Mouse (Mus musculus): ENCODE measurements around the gene Cox14.

Cox14 gene

DNA sequence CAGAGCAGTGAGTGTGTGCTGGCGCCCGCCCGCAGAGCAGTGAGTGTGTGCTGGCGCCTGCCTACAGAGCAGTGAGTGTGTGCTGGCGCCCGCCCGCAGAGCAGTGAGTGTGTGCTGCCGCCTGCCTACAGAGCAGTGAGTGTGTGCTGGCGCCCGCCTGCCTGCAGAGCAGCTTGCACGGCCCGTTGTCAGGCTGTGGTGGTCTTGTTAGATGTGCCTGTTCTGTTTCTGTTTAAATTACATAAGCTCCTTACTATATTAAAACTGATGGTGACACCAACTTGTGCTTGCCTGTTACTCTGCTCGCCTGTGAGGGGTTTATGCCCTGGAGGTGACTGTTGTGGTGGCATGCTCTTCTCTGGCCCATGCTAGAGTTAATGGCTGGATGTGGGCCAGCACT is 17.2 kb upstream of the Cox14 start:
- no peak for DNase-seq

DNA sequence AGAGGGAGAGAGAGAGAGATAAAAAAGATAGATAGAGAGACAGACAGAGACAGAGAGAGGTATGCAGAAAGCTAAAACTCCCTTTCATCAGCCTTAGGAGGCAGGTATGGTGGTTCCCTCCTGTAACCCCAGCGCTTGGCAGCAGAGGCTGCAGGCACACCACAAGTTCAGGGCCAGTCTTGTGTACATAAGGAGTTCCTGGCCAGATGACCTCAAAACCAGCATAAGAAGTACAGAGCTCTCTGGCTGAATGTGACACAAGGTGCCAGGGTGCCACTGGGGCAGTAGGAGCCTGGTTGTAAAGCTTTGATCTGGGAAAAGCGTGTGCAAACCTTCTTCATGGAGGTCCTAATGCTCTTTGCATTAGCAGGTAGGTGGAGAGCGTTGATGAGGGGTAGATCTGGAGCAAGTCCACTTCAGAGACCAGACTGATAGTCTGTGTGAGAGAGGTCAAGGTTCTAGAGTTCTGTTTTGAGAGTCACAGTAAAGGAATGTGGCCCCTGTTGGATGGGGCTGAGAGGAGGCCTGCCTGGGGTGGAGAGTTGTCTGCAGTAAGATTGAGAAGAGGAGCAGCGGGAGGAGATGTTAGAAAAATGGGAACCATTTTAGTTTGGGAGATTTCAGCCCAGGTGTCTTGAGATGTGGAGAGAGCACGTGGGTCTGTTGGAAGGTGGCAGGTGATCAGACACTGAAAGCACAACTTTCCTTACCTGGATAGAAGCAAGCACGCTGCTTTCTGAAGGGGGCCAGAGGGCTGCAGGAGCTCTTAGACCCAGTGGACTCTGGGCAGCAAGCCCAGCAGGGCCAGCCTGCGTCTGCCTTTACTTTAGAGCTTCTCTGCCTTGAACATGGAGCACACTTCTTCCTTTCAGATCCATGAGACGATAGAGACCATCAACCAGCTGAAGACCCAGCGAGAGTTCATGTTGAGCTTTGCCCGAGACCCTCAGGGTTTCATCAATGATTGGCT is 14.9 kb upstream of the Cox14 start:
- DNase-seq = no peak

- DNase-seq = no peak
These were observed 13.9 kb upstream of the Cox14 start for GRCm38 (mm10) chr15:99711491-99711890.

DNA sequence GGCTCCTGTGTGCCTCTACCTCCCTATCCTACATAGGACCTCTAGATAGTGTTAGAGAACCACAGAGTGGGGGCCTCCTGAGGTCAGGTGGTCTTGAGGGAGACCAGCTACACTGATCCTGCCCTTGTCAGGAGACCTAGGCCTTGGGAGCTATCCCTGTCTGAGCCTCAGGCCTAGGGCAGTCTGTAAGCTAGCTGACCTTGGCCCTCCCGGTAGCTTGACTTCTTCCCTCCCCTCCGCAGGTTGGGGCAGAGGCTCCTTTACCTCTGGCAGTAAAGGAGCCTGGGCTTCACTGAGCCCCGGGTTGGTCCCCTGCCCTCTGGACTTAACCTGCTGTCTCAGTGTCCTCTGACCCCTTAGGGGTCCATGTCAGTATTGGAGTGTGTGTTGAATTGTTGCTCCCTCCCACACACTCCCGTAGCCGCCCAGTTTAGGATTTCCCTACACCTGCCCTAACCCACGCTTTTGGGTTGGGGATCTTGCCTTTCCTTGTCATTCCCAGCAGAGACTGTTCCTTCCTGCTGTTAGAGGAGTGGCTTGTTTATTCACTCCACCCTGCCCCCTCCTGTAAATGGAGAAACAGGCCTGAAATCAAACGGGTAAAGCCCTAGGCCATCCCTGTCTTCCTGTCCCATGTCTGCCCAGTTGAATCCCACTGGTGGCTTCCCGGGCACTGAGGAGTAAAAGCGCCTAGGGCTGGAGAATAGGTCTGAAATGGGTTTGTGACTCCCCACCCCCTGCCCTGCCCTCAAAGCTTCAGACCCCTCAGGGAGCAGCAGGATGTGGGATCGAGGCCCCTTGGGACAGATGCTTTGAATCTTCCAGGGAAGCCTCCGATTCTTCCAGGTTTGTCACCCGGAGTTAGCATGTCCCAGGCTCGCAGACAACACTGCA is 12.5 kb upstream of the Cox14 start:
- no peak for DNase-seq

- DNase-seq = no peak
These were observed 11.8 kb upstream of the Cox14 start for GRCm38 (mm10) chr15:99713569-99713968.

DNA sequence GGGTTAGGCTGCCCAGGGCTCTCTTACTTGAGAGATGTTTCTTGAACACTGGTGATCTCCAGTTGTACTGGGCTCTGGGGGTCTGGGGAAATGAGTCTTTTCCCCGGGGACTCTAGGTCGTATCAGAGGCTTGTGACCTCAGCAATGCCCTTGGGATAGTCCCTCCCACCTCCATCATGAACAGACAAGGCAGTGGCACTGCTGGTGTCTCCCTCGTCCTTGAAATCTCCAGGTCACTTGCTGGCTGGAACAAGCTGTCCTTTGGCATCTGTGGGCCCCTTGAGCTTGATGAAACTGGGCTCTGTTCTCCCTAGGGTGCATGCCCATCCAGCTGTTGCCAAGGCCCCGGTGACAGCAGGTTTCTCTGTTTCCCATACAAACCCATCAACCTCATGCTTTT is 11.2 kb upstream of the Cox14 start:
- DNase-seq = no peak

DNA sequence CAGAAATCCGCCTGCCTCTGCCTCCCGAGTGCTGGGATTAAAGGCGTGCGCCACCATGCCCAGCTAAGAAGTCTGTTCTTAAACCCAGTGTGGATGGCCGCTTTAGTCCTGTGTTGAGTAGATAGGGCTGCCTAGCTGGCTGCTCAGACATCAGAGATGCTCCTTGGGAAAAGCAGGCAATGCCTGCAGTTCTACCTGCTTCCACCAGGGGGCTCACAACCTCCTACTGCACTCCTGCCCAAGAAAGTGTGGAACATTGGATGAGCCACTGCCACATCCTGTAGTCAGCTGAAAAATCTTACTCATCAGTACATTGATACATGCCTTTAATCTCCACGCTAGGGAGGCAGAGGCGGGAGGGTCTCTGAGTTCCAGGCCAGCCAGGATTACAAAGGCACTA is 10.6 kb upstream of the Cox14 start:
- peak; percentile 91 to 92 for DNase-seq

DNA sequence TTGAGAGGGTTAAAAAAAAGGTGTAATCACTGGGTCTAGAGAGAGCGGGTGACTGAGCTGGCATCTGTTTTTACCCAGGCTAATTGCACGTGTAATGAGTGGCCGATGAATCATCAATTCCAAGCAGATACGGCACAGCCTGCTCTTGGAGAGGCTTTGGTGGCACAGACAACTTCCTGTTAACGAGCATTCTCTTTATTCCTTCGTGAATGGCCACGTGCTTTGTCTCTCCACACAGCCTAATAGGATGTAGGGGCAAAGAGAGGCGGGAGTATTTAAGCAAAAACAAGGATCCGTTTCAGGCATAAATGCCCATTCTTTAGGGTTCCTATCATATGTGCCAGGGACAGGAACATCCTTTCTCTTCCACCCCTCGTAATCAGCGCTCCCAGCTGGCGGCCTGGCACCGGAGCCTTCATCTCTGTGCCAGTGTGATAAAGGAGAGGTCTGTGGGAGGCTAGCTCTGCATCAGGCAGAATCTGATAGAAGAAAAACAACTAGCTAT is 10.0 kb upstream of the Cox14 start:
- DNase-seq = peak; percentile 72 to 76

GRCm38 (mm10) chr15:99715982-99716746 is 9.3 kb upstream of the Cox14 start:
- DNase-seq = peak; percentile 3 to 30

GRCm38 (mm10) chr15:99716814-99717213 is 8.6 kb upstream of the Cox14 start:
- peak in 1 of 2 experiments; percentile 38 for DNase-seq

DNA sequence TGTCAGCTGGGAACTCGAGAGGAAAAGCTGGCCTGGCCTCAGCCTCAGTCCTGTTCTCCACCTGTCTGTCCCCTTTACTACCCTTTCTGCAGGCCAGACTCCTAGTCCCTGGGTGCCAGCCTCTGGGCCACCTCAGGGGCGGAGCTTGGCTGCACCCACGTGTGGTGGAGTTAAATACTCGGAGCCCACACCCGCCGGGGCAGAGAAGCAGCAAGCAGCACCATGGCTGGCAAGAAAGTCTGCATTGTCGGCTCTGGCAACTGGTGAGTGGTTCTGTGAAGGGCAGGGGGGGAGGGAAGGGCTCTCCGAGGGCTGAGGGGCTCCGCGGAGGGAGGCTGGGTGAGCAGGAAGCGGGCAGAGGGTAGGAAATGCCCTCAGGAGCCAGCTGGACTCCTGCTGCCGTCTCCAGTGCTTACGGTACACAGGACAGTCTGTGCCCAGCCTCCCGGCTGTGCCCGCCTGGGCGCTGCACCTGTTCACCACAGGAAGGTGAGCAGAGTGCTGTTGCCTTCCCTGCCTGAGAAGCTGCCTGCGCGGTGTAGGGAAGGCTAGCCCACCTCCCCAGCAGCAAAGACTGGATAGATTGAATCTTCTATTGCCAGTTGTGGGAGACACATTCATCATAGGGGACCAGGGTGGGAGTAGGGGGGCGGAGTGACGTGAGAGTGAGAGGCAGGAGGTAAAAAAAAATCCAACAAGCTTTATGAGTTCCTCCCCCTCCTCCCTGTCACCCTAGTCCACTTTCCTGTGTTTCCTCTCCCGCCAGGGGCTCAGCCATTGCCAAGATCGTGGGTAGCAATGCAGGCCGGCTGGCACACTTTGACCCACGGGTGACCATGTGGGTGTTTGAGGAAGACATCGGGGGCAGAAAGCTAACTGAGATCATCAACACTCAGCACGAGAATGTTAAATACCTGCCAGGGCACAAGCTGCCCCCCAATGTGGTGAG is 7.8 kb upstream of the Cox14 start, which contains the start of gene Gpd1:
Gene Gpd1, plus strand, starts transcription at position 130 of the 949 bp plus-strand sequence.
- peak; percentile 69 to 80 for DNase-seq

DNA sequence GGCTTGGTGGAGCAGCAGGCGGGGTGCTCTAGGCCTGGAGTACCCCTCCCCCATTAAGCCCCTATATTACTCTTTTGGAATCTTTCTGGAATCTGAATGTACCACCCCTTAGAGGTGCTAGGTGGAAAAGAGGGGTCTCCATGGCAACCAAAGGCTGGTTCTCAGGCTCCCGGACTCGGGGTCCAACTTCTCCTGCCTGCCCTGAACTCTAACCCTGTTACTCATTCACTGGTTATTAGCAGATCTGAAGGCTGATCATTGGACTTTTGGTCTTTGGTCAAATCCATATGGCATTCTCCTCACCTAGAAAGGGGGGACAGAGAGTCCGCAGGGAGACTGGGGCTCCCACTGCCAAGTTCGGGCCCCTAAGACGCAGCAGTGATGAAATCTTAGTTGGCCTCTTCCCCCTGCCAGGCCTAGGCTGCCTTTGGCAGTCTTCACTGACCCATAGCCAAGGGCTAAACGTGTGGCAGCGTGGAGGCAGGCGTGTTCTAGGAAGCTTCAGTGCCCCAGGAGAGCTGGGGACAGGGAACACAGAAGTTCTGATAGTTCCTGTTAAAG is 6.9 kb upstream of the Cox14 start:
- peak in 1 of 2 experiments; percentile 56 for DNase-seq

DNA sequence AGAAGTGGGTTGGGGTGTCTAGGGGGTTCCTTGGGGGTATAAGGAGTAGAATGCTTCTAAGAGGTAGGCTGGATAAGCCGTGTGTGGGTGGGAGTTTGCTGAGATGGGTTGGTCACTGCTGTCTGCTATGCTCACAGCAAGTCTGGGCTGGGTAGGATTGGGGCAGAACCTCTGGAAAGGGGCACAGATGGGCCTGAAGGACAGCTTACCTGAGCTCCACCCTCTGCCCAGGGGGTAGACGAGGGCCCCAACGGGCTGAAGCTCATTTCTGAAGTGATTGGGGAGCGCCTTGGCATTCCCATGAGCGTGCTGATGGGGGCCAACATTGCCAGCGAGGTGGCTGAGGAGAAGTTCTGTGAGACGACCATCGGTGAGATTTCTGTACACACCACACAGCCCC is 5.6 kb upstream of the Cox14 start:
- no peak for DNase-seq

- DNase-seq = no peak
These were observed 3.3 kb upstream of the Cox14 start for GRCm38 (mm10) chr15:99721921-99722743.

GRCm38 (mm10) chr15:99723120-99723514 is 2.3 kb upstream of the Cox14 start:
- DNase-seq = peak in 1 of 2 experiments; percentile 28

DNA sequence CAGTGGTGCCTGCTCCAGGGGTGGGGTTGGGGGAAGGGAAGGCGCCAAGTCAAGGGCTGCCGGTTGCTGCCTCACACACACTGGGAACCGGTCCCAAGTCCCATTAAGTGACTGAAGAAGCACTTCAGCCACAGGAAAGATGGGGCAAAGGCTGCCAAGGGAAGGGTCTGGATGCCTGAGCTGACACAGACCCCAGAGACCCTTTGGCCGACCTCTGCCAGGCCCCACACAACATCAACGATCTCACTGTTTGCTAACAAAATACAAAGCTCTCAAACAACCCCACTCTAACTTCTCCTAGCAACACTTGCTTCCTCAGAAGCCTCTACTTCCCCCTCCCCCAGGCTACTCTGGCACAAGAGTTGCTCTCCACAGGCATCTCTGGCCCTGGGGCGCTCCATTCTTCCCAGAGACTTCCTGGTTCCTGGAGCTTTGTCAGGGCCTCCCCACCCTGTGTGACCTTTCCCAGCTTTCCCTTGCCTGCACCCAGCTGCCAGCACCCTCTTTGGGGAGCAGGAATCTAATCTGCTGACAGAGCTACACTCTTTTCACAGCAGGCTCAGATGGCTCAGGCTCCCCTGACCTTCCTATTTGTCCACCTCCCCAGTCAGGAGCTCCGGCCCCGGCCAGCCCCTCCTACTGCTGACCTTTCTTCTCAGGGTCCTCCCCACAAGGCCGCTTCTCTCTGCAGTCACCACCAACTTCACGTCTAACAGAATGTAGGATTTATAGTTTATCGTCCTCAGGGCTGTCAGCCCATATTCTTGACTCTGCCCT is 1.7 kb upstream of the Cox14 start:
- peak; percentile 56 to 60 for DNase-seq

DNA sequence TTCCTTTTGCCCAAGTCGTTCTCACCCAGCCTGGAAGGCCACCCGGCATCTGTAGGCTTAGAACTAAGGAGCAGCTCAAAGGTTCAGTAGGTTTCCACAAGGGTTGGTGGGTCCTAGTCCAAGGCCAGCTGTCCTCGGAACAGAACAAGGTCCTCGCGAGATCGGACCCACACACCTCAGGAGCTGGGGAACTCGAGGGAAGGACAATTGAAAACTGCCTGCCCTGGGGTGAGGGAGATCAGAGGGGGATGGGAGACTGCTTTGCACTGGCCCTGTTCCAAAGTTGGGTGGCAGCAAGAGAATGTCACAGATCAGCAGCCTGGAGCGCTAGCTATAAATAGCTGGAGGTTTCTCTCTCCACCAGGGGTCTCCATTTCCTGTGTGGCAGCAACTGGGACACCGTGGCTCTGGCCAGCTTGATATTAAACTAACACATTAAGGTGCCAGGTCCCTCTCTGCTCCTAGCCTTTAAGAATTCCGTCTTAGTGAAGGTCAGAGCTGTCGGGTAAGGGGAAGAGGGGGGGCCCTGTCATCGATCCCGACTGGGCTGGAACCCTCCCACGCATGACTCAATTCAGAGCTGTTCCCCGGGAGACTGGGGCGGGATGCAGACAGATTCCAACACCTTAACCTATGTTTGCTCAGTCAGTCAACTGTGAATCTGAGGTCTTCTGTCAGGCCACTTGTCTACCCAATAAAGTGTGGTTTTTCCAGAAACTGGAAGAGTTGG is 961 bp upstream of the Cox14 start:
- peak; percentile 72 for DNase-seq

DNA sequence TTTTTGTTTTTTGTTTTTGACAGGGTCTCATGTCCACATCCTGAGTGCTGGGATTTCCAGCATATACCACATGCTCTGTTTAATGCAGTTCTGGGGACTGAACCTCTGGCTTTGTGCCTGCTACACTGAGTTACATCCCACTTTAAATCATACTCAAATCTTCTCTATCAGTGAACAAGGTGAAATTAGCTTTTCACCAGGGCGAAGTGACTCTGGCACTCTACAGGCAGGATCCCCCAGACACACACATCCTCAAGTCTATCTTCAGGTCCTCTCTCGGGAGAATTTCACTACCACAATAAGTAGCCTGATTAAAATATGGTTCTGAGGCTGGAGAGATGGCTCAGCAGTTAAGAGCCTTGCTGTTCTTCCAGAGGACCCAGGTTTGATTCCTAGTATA is 1.1 kb downstream of the Cox14 start:
- no peak for DNase-seq
